Mouse (Mus musculus): ENCODE data around the gene Rita1.

Gene Rita1

DNA sequence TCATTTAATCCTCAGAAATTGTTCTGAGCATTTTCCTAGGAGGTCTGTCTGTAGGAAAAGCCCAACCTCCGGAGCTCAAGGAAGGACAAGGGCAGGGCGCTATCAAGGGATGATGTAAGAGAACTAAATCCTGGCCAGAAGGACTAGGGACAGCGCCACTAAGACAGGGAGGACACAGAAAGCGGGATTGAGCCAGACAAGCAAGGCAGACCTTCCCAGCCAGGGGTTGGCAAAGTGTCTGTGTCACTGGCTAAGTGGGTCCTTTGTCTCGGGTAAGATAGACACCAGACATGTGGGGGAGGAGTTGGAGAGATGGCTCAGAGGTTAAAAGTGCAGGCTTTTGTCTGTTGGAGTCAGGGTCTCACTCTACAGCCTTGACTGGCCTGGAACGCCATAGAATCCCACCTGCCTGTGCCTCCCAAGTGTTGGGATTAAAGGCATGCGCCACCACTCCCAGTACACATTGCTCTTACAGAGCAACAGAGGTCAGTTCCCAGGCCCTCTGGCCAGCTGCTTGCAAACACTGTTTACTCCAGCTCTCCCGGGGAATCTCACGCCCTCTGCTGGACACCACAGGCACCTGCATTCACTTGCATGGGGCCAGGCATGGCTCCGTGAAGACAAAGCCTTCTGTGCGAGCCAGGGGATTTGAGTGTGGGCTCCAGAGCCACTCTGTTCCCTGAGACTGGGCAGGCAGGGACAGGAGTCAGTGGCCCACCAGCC is 11.3 kb downstream of the Rita1 start:
- DNase-seq: peak in 1 of 2 experiments; percentile 20

DNA sequence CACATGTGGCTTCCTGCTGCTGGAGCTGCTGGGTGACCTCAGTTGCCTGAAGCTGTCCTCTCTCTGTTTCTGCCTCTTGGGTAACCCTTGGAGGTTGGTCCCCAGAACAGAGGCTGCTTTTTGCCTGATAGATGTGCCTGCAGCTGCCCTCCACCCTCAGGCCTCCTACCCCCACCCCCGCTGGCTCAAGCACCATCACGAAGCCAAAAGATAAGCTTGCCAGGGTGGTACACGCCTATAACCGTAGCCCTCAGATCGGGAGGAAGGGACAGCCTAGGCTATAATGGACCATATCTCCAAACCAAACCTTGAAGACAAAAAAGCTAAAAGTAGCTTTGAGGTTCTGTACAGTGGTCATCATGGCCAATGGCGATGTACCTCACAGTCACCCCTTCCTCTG is 12.8 kb downstream of the Rita1 start:
- DNase-seq: no peak

DNA sequence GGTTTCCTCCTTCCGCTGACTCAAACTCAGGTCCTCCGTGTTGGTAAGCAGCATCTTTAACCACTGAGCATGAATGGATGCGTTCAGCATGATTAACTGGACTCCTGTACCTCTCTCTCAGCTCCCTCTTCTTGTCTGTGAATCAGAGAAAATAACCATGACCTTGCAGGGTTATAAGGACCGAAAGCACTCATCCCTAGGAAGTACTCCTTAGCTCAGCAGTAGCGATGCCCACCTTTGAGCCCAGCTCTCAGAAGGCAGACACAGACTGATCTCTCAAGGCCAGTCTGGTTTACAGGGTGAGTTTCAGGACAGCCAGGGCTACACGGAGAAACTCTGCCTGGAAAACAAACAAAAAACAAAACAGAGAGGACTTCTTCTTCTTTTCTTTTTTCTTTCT is 17.9 kb downstream of the Rita1 start:
- no peak for DNase-seq

DNA sequence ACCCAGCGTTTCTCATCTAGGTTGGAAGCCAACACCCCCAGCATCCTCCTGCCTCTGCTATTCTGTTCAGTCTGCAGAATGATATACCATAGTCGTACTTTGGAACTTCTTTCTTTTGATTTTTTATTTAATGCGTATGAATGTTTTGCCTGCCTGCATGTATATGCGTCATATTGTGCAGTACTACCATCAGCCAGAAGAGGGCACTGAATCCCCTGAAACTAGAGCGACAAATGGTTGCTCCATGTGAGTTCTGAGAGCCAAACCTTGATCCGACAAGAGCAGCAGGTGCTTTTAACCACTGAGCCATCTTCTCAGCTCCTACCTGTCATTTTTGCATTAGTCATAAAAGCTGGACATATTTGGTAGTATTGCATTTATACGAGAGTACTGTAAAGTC is 20.2 kb downstream of the Rita1 start:
- DNase-seq: peak; percentile 61 to 63

DNA sequence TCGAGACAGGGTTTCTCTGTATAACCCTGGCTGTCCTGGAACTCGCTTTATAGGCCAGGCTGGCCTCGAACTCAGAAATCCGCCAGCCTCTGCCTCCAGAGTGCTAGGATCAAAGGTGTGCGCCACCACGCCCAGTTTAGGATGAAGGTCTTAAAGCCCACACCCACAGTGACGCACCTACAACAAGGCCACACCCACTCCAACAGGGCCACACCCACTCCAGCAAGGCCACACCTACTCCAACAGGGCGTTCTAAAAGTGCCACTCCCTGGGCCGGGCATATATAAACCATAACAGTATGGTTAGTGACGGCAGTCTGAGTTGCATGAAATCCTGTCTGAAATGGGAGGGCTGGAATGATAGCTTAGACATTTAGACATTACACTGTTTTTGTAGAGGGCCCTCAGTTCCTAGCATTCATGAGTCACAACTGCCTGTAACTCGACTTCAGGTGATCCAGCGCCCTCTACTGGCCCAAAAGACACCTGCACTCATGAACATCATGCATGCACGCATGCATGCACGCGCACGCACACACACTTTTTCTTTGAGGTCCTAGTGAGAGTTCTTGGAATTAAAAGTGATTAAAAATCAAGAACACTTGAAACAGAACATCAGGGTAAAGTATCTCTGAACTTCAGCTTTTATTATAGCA is 21.9 kb downstream of the Rita1 start:
- peak; percentile 71 for DNase-seq

DNA sequence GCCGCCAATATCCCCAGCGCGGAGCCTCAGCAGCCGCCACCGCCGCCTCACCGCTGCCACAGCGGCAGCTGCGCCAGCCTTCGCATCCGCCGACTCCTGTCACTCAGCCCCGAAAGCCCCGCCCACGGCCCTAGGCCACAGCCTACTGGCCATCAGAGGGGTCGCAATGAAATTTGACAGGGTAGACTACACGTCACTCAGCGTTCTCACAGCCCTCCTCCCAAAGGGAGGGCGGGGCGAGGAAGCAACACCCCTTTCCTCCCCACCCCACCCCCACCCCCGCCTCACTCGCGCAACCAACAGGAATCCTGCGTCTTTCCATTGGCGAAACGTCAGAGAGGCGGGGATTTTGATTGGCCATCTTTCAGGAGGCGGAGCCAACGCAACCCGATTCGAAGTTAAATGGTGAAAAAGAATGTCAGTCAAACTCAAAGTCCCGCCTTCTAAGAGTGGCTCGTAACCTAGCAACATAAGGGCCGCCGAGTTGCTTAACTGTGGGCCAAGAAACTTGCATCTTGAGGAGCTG is 23.8 kb downstream of the Rita1 start, which contains the start of the genes Tpcn1 and Iqcd:
Tpcn1 (minus strand) TSS at position 105 of the 526 bp plus-strand sequence.
Iqcd (plus strand) TSS at position 448 of the 526 bp plus-strand sequence.
- peak; percentile 99 for DNase-seq

DNA sequence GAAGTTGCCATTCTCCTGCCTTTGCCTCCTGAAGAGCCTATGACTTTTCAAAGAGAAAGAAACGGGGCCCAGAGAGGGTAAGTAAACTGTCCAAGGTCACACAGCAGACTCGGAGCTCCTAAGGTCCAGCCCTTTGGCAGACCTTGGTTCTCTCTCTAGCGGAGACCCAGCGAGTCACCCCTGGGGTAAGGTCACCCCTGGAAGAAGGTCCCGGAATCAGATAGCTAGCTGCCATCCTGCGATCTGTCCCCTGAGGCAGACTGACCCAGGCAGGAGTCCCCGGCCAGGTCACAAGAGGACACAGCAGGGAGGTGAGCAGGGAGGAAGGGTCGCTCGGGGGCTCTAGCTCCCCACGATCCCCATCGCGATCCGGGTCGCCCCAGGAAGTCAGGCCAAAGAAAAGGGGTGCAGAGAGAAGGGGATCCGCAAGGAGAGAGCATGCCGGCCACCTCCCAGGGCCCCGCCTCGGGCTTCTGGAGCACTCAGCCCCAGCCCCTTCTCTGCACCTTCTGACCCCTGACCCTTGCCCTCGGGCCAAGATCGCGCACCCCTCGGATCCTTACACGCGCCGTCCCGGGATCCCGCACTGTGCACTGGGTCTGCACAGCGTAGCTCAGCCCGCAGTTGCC is 24.3 kb downstream of the Rita1 start:
- DNase-seq: peak in 1 of 2 experiments; percentile 18

DNA sequence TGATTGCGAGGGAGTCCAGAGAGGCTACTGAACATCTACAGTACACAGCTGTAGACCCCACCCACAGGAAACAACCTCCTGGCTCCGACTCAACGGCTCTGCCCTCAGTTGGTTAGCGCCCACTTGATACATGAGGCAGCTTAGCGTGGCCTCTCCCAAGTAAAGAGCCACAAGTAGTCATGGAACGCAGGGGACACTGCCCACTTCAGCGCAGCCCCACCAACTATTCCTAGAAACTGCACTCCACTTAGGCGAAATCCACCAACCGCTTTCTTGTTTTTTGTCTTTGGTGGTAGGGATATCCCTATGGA is 24.8 kb downstream of the Rita1 start:
- DNase-seq: peak; percentile 36 to 37

DNA sequence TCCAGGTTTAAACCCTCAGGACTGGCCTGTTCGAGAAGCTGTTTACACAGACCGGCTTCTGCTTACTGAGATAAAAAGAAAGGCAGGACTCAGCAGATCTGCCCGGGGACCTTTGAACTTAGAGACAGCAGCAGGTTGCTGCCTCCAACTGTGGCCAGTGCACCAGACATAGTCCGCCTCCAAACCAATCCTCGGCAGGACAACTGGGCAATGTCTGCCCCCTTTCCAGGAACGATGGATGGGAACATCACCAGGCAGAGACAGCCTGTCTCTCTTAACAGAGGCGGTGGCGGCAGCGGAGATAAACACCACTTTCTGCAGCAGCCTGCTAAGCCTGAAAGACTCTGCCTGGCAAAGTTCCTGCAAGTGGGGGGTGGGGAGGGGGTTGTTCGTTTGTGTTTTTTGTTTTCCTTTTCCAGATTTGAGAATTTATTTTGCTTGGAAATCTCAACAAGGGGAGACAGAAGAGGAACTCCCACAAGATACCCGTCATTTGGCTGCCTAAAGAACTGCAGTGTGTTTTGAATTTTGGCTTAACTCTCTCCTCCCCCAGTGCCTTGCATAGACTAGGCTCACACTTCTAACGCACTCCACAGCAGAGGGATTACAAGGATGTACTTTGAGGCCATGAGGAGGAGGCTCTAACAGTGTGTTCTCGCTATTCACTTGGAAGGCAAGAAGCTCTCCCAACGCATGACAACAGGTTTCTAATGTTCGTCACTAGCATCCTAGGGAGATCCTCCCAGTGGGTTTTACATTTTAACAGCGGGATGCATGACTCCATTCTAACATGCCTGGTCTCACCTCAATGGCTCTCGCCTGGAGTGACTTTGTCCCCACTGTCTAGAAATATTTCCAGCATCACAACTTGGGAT is 25.4 kb downstream of the Rita1 start:
- no peak for DNase-seq

DNA sequence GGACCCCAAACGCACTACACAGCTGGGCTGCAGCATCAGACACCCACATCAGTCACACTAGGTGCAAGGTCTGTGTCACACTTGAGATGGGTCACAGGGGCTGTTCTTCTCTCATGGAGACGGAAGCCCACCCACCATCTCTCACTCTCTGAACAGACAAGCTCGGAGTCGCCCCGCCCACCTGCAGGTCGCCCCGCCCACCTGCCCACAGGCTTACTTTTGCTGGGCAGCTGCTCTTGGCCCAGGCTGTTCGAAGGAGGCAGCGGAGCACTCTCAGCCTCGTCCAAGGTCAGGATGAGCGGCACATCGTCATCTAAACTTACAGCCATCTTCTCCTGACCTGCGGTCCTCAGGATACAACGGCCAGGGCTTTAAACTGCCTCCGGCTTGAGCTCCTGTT is 27.4 kb downstream of the Rita1 start:
- DNase-seq: no peak

DNA sequence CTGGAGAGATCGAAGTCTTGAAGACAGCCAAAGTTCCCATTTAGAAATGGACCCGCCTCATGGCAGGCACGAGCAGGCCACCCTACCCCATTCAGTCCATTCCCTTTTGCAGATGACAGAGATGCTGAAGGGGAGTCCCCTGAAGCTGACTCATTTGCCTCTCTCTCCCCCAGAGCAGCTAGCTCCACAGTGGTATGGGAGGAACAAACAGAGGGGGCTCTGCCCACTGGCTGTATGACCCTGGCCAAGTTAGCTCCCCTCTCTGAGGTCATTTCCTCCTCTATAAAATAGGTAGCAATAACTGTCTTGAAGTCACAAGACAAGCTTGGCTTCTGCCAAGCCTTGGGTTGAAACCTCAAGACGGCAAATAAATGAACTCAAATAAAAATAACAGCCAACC is 28.9 kb downstream of the Rita1 start:
- peak; percentile 40 to 50 for DNase-seq

DNA sequence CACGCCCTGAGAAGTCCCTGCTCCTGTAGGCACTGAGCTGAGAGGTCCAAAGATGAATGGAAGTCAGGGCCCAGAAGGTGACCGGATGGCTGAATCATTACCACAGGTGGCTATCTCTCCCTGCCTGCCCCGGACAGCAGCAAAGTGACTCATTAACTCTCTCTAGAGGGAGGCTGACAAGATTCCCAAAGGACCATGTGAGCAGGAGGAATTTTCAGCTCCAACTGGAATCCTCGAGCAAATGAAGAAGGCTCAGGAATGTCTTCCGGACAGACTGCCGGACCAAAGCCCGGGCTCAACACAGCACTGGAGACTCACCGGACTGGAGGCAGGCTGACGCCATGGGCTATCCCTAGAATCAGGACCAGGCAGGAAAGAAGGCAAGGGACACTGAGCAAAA is 30.4 kb downstream of the Rita1 start:
- no peak for DNase-seq

DNA sequence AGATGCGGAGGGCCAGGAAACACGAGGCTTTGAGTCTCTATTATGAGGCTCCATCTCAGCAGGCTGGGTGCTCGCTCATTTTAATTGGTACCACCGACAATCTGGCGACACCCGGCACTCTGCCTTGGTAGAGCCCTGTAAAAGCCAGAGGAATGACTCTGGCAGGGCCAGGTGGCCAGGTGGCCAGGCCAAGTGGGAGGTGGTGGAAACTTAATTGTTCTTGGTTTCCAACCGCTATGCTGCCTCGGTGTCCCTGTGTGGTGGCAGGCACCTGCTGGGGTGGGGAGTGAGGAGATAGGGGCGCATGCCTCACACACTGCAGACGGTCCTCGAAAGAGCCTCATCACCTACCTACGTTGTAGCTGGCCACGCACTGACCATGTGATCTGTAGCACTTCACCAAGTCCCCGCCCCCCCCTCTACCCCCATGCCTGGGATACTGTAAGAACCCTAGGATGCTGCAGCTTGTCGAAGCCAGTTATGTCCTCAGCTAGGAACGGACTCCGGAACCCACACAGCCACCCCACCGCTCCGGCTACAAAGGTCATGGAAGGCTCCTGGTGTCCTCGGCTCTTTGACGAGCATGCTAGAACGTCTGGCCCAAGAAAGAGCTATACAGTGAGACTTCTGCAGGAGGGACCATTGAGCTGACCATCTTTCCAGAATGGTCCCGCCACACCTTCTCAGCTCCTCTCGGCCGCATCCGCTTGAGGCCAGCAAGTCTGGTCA is 32.3 kb downstream of the Rita1 start:
- DNase-seq: no peak

DNA sequence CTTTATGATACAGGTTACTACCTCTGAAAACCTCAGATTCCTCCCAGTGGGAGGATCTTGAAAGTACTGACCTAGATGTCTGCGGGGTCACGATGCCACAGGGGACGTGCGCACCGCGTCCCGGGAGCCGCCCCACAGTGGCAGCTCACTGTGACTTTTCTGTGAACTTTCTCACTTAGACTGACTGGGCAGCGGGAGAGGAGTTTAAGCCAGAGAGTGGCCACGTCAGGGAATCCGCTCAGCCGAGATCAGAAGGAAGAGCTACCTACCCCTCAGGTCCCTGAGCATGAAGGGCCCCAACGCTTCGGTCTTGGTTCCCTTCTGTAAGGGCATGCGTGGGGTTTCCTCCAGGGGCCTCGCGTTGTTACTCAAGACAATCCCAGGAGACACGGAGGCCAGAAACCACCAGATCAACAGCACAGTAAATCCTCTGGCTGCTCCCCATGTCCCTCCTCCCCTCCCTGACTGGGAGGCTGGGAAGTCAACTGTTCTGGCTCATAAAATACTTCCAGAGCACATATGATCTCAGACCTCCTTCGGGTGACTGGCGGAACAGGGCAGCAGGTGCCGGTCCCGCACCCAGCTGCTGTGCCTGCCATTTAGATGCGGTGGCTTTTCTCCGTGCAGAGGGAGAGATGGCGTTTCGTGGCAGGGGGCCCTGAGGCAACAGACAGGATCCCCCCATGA is 33.0 kb downstream of the Rita1 start:
- DNase-seq: peak; percentile 67 to 72

DNA sequence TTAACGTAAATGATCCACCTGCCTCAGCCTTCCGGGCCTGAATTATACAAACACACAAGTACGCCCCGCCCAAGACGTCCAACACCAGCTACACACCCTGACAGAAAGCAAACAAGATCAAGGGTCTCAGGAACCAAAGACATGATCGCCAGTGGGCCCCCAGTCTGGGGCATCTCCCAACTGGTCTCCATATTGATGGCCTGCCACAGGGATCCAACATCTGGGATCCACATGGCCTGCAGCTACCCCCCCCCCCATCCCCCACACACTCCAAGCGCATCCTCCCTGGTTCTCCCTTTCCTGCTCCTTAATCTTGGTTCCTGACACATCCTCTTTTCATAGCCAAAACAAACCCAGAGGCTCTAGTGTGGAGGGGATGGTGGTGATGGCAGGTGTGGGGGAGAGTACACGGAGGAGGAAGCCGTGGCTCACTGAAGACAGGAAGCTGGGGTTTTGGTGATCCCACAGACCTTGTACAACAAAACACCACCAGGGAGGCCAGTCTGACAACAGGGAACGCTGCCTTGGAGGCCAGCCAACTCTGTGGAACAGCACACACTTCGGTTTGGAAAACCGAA is 33.8 kb downstream of the Rita1 start:
- DNase-seq: peak; percentile 56 to 63

DNA sequence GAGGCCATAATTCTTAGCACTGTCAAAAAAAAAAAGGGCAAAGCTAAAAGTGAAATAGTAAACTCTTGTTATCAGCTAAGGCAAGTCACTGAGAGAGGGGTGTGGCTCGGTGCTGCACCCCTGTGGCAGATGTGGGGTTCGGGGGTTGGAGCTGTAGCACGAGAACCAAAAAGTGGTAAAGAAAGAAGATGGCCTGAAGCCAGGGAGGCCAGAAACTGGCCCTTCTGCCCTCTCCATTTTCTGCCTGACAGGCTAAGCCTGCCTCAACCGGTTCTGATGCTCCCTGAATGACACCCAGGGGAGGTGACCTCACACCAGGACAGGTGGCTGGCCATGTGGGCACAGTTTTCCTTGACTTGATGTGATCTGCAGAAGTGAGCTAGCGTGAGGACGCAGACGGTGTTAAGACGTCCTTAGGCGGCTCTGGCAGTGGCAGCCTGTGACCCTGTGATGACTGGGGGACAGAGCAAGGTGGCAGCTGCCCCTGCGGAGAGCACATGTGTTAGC is 34.4 kb downstream of the Rita1 start:
- DNase-seq: peak; percentile 52 to 56

DNA sequence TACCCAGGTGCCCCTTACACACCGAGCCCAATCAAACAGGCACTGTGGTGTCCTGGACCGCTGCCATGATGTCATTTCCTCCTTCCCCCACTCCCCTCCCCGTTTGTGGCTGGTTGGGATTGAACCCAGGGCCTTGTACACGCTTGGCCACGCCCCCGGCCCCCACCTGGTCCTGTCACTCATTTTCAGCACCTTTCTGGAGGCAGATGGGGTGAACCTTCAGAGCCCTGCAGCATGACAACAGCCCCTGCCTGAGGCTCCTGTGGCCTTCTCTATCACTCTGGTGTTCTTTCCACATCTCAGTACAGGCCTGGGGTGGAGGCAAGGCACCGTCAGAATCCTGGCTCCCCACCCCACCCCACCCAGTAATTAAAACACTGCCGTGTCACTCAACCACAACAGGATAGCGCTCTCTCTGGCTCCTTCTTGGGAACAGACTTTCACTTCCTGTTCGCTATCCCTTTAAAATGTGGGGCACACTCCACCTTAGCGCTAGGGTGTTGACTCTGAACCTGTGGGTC is 35.5 kb downstream of the Rita1 start:
- no peak for DNase-seq

DNA sequence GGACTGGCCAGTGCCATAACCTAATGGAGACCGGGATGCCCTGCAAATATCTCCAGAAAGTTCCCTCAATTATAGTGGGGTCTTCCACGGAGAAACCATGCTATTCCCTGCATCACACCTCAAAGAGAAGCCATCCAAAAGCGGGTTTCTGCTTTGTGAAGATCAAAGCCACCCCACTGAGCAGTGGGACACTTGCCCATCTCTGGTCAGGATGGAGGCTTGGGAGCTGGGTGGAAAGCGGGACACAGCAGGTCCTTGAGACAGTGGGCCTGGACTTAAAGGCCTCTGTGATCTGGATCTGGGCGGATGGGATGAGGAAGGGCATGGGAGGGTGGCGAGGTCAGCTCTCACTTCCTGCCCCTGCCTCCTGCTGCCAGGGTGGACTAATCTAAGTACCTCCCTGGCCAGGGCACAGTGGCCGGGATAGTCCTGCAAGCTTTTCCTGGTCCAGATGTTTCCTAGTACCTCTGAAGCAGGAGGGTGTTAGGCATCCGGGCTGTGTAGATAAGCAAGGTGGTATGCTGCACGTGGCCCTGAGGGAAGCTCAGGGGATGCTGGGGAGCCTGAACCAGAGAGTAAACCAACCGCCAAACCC is 37.8 kb downstream of the Rita1 start:
- DNase-seq: no peak

DNA sequence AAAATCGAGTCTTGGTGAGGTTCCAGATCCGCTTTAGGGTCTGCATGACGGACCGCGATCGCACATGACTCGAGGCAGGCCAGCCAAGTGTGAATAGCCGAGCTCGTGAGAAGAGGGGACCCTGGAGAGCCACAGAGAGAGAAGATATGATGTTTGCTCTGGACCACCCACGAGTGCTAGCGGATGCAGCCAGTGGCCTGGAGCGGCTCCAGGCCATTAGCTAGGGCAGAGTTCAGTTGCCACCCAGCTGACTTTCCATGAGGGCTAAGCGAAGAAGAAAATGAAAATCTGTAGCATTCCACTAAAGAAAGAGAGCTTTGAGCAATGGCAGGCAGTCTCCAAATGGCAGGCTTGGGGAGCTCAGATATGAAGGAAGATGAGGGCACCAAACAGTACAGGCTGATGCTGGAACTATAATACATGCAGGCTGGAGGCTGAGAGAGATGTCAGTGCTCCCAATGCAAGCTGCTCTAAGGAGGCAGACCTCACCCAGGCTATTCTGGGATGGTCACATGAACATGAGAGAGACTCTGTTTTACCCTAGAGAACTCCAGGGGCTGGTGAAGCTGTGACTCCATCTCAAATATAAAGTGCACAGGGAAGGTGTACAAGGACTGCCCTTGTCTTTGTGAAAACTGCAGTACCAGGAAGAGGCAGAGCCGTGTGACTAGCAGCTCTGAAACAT is 41.2 kb downstream of the Rita1 start:
- no peak for DNase-seq

All from B cell, adult 2 months (primary cell).